Mouse (Mus musculus) mouse trophoblast stem cell (cell line): ENCODE measurements around the gene Sugp2.
"Not testable (repeated sequence)": the region's sequence is repeated elsewhere in the genome, so short reads cannot be mapped to it uniquely, and the experiment has no call there.

Source experiments
- in situ Hi-C, 2 experiments: fragments of 300-500 bp; cut with MseI, MboI; formaldehyde crosslinking; loops; 2 replicates in 1 of 2; 3 replicates in 1 of 2; pipeline ENCODE4 v1.15.1; 2025

Sugp2 gene

GRCm38 (mm10) chr8:70234080-70234780 is at the start of gene Sugp2, which contains the start of gene Armc6:
Gene Sugp2 (plus strand): TSS chr8:70234226.
Gene Armc6 (minus strand): TSS chr8:70234466.
- in situ Hi-C loops, result no loop called here

DNA sequence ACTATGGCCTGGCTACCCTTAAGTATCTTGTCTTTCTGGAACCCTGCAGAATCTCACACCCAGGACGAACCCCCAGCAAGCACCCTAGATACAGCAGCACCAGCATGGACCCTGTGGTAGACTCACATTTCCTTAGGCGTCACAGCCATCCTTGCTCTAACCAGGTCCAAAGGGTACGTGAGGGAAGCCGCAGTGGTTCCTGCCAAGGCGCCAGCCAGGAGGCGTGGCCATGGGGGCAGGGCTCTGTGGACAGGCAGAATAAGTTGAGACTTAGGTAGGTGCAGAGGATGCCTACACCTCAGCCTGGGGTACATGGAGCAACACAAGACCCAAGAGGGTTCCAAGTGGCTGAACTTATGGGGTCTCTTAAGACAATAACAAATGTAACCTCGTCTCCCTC is 45.3 kb upstream of the Sugp2 start:
- in situ Hi-C loops, result no loop called here

- in situ Hi-C loops, result no loop called here
Observed at GRCm38 (mm10) chr8:70193238-70193637, 40.8 kb upstream of the Sugp2 start.

DNA sequence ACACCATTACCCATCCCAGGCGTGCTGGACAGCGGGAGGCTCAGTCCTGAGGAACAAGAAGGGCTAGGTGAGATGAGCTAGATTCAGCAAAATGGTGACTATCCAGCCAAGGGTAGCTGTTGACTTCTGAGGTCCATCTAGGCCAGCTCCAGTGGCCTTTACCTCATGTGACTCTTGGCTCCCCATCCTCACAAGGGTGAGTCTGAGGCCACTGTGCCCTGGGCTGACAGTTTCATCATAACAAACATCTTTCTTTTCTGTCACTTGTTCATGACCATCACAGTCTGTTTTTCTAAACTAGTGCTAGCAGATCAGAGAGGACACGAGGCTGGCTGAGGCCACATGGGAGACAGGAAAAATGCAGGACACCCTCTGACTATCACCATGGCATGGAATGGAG is 39.8 kb upstream of the Sugp2 start:
- in situ Hi-C loops, result no loop called here

DNA sequence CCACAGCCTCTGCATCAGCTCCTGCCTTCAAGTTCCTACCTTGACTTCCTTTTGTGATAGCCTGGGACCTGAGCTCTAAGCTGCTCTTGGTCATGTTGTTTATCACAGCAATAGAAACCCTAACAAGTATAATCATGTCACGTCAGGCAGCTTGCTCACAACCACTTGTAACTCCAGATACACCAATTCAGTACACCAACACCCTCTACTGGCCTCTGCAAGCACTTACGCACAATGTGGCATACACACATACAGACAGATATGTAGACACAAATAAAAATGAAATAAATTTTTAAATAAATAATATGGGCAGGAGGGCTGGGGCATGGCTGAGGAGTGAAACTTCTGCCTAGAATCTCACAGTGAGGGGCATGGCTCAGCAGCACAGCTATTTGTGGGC is 38.3 kb upstream of the Sugp2 start:
- in situ Hi-C loops, result no loop called here

GRCm38 (mm10) chr8:70197603-70198002 is 36.4 kb upstream of the Sugp2 start:
- in situ Hi-C loops, result no loop called here

GRCm38 (mm10) chr8:70200098-70200681 is 33.8 kb upstream of the Sugp2 start:
- in situ Hi-C loops, result no loop called here

DNA sequence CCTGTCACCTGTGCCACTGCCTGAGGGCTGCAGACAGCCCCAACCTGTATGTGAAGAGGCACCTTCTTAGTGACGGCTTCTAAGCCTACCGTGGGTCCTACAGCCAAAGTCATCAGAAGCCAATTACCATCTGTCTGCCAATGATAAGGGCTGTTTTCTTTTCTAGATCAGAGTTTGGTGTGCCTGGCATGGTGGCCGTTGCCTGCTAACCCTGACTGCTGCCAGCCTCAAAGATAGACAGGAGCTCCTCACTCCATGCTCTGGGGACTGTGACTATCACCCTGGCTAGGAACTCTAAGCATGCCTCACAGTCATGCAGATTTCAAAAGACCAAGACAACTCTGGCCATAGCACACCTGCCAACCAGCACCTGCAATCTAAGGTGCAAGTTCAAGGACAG is 32.6 kb upstream of the Sugp2 start:
- in situ Hi-C loops, result no loop called here

GRCm38 (mm10) chr8:70203072-70203471 is 31.0 kb upstream of the Sugp2 start:
- in situ Hi-C loops, result no loop called here

GRCm38 (mm10) chr8:70204757-70205156 is 29.3 kb upstream of the Sugp2 start:
- in situ Hi-C loops, result no loop called here

DNA sequence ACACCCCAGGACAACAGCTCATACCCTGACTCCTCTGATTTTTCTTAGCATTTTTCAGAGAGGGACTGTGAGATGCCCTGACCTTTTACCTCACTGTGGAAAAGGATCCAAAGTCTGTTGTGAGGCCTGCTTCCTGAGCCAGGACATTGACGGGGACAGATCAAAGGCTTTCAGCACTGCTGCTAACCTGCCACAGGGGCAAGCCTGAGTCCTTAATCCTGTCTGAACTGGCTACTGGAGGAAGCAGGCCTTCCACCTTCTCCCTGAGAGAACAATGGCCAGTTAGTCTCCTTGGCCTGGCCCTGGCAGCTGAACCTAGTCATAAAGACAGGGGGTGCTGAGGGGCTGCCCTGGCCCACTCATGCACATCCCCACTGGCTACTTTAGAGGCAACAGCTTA is 25.9 kb upstream of the Sugp2 start:
- in situ Hi-C loops, result no loop called here

DNA sequence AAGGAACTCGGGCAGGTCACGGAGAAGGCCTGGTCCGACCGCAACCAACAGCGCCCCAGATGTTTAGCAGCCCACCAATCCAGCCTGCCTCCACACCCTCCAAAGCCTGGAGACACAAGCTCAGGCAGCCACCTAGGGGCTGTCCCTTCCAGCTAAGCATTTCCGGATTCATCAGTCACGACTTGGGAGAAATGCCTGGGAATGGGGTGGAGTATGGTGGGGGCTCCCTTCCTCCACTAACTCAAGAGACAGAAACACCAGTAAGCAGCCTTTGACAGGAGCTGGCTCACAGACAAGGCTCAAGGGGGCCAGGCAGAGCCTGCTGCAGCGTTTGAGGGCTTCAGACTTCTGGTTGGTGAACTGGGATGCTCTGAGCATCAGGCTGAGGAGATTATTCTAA is 23.5 kb upstream of the Sugp2 start:
- in situ Hi-C loops, result no loop called here

DNA sequence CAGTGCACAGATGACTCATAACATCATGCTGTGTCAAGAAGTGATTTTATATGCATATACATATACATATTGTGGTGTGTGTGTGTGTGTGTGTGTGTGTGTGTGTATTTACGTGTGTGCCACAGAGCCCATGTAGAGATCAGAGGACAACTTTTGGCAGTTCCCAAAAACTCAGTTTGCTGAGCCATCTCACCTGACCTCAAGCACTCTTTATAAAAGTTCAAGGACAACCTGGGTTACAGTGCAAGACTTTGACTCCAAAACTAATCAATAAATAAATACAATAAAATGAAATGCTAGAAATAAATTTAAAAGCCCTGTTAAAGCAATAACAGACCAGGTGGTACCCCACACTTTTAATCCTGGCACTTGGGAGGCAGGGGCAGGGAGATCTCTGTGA is 22.8 kb upstream of the Sugp2 start:
- in situ Hi-C loops, result no loop called here

DNA sequence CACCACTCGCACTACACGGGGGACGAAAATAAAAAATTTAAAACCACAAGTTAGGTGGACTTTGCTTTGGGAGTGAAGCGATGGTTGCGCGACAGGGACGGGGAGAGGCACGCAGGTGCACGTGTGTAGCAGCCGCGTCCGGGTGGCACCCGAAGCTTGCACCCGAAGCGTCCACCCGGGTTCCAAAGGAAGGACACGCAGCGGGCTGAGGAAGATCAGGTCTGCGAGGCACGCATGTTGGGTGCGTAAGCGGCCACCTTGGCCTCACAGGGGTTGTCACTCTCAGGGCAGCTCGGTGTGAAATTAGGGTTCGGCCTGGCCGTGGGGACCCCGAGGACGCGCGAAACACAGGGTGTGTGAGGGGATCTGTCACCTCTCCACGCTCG is 22.3 kb upstream of the Sugp2 start:
- in situ Hi-C loops, result no loop called here

- in situ Hi-C loops, result no loop called here
Observed at GRCm38 (mm10) chr8:70212112-70213055, 21.6 kb upstream of the Sugp2 start, which contains the start of gene Slc25a42. Gene Slc25a42 (minus strand): TSS chr8:70212305.

DNA sequence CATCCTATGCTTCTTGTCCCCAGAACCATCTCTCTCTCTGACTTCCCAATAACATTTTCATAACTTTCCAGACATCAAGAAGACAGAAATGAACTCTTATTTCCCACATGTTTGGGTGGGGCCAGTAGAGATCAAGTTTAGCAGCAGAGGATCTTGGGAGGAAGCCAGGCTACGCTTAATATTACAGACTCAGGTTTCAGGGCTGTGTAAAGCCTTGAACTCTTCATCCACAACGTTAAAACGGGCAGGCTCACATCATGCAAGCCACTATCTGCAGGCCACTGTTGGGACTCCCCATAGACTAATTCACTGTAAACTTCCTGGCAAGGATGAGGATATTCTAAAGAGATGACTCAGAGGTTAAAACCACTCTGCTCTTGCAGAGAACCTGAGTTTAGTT is 19.6 kb upstream of the Sugp2 start:
- in situ Hi-C loops, result no loop called here

- in situ Hi-C loops, result no loop called here
Observed at GRCm38 (mm10) chr8:70215092-70215491, 18.9 kb upstream of the Sugp2 start.

GRCm38 (mm10) chr8:70216161-70216560 is 17.9 kb upstream of the Sugp2 start:
- in situ Hi-C loops, result not testable (repeated sequence)

DNA sequence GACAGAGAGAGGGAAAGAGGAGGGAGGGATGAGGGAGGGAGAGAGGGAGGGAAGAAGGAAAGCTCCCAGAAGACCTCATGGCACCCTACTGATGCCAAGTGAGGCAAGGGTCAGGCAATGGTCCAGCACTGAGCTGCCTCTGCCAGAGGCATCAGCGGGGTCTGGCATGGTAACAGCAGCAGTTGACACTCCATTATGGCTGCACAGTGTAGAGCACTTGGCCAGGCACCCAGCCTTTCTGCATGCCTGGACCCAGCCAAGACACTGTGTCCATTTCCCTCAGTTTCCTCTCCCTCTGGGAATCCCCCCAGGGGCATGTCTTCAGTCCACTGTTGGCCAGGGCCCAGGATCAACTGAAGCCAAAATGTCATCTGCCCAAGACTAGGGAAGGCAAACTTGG is 17.5 kb upstream of the Sugp2 start:
- in situ Hi-C loops, result no loop called here

- in situ Hi-C loops, result no loop called here
Observed at GRCm38 (mm10) chr8:70217441-70217840, 16.6 kb upstream of the Sugp2 start.

- in situ Hi-C loops, result no loop called here
Observed at GRCm38 (mm10) chr8:70219107-70219684, 14.8 kb upstream of the Sugp2 start.

DNA sequence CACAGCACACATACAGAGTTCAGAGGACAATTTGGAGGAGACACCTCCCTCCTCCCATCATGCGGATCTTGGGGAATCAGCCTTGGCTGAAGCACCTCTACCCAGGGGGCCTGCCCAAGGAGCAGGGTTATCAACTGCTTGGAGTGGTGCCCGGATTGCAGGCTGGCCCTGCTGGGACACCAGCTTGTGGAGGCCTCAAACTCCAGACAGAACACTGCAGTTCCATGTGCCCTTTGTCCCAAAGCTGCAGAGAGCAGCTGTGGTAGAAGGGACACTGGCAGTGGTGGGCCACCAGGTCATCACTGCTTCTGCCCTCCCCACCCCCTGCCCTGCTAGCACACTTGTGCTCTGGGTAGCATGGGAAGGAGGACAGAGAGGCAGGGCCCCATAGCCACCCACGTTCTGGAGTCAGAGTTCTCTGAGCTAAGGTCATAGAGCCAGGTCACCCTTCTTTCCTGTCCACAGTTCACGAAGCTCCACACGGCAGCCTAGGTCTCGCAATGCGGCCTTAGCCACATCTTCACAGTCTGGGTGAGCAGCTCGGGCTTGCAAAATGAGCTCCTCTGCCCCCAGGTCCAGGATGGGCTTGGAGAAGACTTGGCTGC is 13.7 kb upstream of the Sugp2 start:
- in situ Hi-C loops, result no loop called here
